Mouse (Mus musculus) gastrocnemius, adult 2 months (tissue): ENCODE data around the gene Prr29. TPM values are rescaled to one million over a fixed set of nuclear protein-coding genes. Genes with fewer than 3 reads are reported as not detected.

Source experiments
- DNase-seq: peaks from one replicate; pipeline ENCODE4 v3.0.0; 2022
- H3K27ac ChIP-seq: fragments of 200-600 bp; 2 replicates; pipeline ENCODE4 v1.8.1; 2022; ENCODE audit warnings: mild to moderate bottlenecking
- H3K4me3 ChIP-seq: fragments of 200-600 bp; 2 replicates; pipeline ENCODE4 v1.8.1; 2022; ENCODE audit warnings: mild to moderate bottlenecking, moderate library complexity
- CTCF ChIP-seq: fragments of 200-600 bp; IDR thresholded peaks from 2 replicates; pipeline ENCODE4 v1.8.1; 2022; ENCODE audit warnings: antibody characterized with exemption, mild to moderate bottlenecking, moderate library complexity
- intact Hi-C: fragments of 180-260 bp; cut with DNase I; formaldehyde crosslinking; loops from one replicate; pipeline ENCODE4 v1.15.1; 2025
- total RNA-seq, 2 experiments: library from RNA; stranded (reverse); gene quantifications; 2 replicates each; pipeline ENCODE4 v1.2.3; 2021

Prr29 gene
- total RNA-seq, 2 experiments from 2014 or later: 3.9 to 6.5 TPM

DNA sequence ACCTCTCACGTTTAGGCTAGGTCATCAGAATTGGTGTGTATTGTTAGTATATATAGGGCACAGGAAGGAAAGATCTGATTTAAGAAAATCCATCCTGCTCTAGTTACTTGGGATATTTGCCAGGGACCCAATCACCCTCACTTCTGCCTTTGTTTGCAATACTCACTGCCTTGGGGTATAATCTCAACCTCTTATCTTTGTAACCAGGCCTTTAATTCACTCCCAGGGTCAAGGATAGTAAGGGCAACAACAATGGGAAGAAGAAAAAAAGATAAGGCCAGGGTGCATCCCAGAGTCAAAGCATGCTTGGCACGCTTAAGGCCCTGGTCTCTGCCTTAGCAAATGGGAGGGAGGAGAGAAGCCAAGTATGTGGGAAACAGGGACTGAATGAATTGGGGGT is 52.6 kb downstream of the Prr29 start:
- intact Hi-C loops: loop anchor here (1.0 to 10.0 kb wide), 2 partner anchors 73 to 327 kb away; no protein-coding TSS in a partner anchor
- Histone ChIP-seq H3K4me3 (no peak overlapping the region), H3K27ac (no peak overlapping the region)
- no peak for DNase-seq
- TF ChIP-seq CTCF: no peak

DNA sequence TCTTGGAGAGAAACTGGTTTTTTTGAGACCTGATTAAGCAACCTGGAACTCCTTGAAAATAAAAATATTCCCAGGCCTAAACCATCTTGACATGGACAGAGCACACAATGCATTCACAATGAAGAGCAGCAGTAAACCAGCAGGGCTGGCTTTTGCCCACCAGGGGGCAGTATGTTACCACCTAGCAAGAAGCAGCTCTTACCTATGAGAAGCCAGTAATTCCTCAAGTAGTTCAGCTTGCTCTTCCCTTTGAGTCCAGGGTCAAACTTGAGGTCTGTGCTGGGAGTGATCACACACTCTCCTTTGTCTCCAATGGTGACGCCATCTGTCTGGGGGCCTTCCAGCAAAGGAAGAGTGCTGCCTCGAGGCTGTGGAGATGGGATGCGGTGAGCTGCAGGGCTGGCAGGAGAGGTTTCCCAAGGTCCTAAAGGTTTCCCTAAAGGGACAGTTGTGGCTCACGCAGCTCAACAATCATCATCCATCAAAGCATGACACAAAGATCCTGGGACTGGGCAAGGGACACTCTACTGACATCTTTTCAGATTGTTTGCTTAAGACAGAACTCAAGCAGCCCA is 53.4 kb downstream of the Prr29 start:
- peak; percentile 86 for DNase-seq
- no peak overlapping the region for H3K4me3 ChIP-seq
- intact Hi-C loops: loop anchor here (1.0 to 10.0 kb wide), 3 partner anchors 73 to 326 kb away; no protein-coding TSS in a partner anchor
- TF ChIP-seq CTCF: peak; percentile 100
- H3K27ac ChIP-seq: no peak overlapping the region

GRCm38 (mm10) chr11:106419262-106420102 is 54.2 kb downstream of the Prr29 start:
- intact Hi-C loops: loop anchor here (1.0 to 10.0 kb wide), 2 partner anchors 208 to 325 kb away; no protein-coding TSS in a partner anchor
- Histone ChIP-seq H3K4me3 (no peak overlapping the region), H3K27ac (no peak overlapping the region)
- TF ChIP-seq CTCF: no peak
- DNase-seq: no peak

- Histone ChIP-seq H3K27ac (no peak overlapping the region), H3K4me3 (no peak overlapping the region)
- no peak for DNase-seq
- TF ChIP-seq CTCF: no peak
- intact Hi-C loops: no loop called here
Observed at GRCm38 (mm10) chr11:106425201-106425600, 59.9 kb downstream of the Prr29 start.

- no peak for DNase-seq
- no peak for TF ChIP-seq CTCF
- peak overlapping the region; percentile 71 for H3K27ac ChIP-seq
- no peak overlapping the region for H3K4me3 ChIP-seq
- intact Hi-C loops: no loop called here
Observed at GRCm38 (mm10) chr11:106426447-106426846, 61.2 kb downstream of the Prr29 start.

Other genes starting within 250 kb of the Prr29 start
- gene Gm10840, start 204.6 kb upstream of the Prr29 start, total RNA-seq: not detected
- 1 to 10 TPM; 1.3 to 1.7 TPM for gene Limd2, start 204.6 kb upstream of the Prr29 start, total RNA-seq
- gene Strada, start 163.3 kb upstream of the Prr29 start, total RNA-seq: 10 to 100 TPM; 10.0 to 10.5 TPM
- 10 to 100 TPM; 68.3 to 78.9 TPM for gene Ccdc47, start 149.1 kb upstream of the Prr29 start, total RNA-seq
- gene Ddx42, start 148.5 kb upstream of the Prr29 start, total RNA-seq: 10 to 100 TPM; 24.3 to 24.7 TPM
- 10 to 100 TPM; 21.9 to 22.3 TPM for gene Ftsj3, start 109.4 kb upstream of the Prr29 start, total RNA-seq
- 100 to 1,000 TPM; 121 to 132 TPM for gene Psmc5, start 109.3 kb upstream of the Prr29 start, total RNA-seq
- 10 to 100 TPM; 10.8 to 12.8 TPM for gene Smarcd2, start 92.5 kb upstream of the Prr29 start, total RNA-seq
- under 1 TPM; 0.08 TPM for gene Tcam1, start 88.8 kb upstream of the Prr29 start, total RNA-seq
- gene Gh, start 63.6 kb upstream of the Prr29 start, total RNA-seq: not detected
- gene Cd79b, start 50.7 kb upstream of the Prr29 start, total RNA-seq: under 1 TPM; 0.28 to 0.64 TPM
- gene Scn4a, start 12.2 kb upstream of the Prr29 start, total RNA-seq: 100 to 1,000 TPM; 439 to 468 TPM
- 1 to 10 TPM; 4.2 to 6.2 TPM for gene Icam2, start 22.6 kb downstream of the Prr29 start, total RNA-seq
- gene Ern1, start 122.4 kb downstream of the Prr29 start, total RNA-seq: 1 to 10 TPM; 7.3 to 9.2 TPM
- gene Tex2, start 248.0 kb downstream of the Prr29 start, total RNA-seq: 10 to 100 TPM; 59.2 to 65.5 TPM